Mouse (Mus musculus): ENCODE measurements around the gene Lrrtm3. TPM values are rescaled to one million over a fixed set of nuclear protein-coding genes. Genes with fewer than 3 reads are reported as not detected.

Lrrtm3 gene
- polyA plus RNA-seq, 1 experiment from 2014 or later, result 0.11 TPM

DNA sequence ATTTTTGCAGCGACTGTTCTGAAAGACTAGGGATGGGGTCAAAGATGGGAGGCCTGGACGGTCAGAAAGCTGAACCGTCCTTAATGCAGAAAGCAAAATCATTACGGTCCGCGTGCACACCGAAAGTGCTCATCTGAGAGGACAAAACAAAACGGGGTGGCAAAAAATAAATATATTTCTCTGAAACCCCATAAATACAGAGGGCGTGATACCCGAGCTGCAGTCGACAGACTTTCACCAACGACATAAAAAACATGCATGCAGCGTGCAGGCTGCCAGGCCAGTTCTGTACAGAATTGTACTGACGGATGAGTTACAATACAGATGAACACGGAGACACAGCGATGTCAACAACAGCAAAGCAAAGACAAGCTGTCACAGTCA is 3.9 kb downstream of the Lrrtm3 start:
- Histone ChIP-seq H3K36me3 (ENCODE audit: insufficient read depth, low read length) (no peaks in the 10 kb centered on the region), H3K4me1 (ENCODE audit: insufficient read depth, low read depth, low read length) (no peaks in the 10 kb centered on the region), H3K9ac (replicated peaks; ENCODE audit: low read depth) (no peak overlapping the region), H3K27ac (ENCODE audit: low read length) (no peak overlapping the region), H3K9me3 (ENCODE audit: low read length) (no peaks in the 10 kb centered on the region), H3K4me3 (ENCODE audit: low read depth, low read length) (no peak overlapping the region), H3K27me3 (replicated peaks; ENCODE audit: insufficient read depth, low read length) (0 out of 2 replicates have a peak, but pooled peaks cover 4% of the 10 kb centered on the region), H3K4me2 (replicated peaks; ENCODE audit: low read depth, low read length) (no peak overlapping the region)
- no peak for TF ChIP-seq CTCF (IDR thresholded peaks at IDR 0.05)
- no peak for TF ChIP-seq EP300 (IDR thresholded peaks at IDR 0.05)
- WGBS, result 60% methylated on average over 16 of the region's 16 CpGs
- no peak for DNase-seq (ENCODE audit: low spot score)
- no peak for ATAC-seq

DNA sequence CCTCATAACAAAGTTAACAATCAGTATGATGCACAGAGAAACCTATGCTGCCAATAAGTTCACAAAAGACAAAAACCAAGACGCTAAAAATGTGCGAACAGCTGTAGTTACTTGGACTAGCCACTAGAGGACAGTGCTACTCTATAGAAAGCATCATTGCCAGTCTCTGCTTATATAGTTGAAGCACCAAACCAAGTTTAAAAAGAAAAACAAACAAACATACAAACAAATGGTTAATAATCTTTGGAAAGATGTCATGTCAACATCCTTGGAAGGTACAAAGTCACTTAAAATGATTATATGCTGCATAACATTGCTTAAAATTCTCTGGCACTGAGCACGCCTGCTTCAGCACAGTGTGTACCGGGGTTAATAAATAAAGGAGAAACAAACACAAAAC is 5.6 kb downstream of the Lrrtm3 start:
- no peak overlapping the region for H3K27ac ChIP-seq (ENCODE audit: low read length)
- no peaks in the 10 kb centered on the region for H3K4me1 ChIP-seq (ENCODE audit: insufficient read depth, low read depth, low read length)
- peak; percentile 64 for DNase-seq (ENCODE audit: low spot score)
- peak; percentile 99 for TF ChIP-seq CTCF (IDR thresholded peaks at IDR 0.05)
- TF ChIP-seq EP300 (IDR thresholded peaks at IDR 0.05), result no peak
- no peaks in the 10 kb centered on the region for H3K9me3 ChIP-seq (ENCODE audit: low read length)
- 33% methylated on average over 4 of the region's 4 CpGs for WGBS
- no peak for ATAC-seq
- H3K4me2 ChIP-seq (replicated peaks; ENCODE audit: low read depth, low read length), result no peak overlapping the region
- H3K27me3 ChIP-seq (replicated peaks; ENCODE audit: insufficient read depth, low read length), result 0 out of 2 replicates have a peak, but pooled peaks cover 4% of the 10 kb centered on the region
- no peaks in the 10 kb centered on the region for H3K36me3 ChIP-seq (ENCODE audit: insufficient read depth, low read length)
- no peak overlapping the region for H3K9ac ChIP-seq (replicated peaks; ENCODE audit: low read depth)
- no peak overlapping the region for H3K4me3 ChIP-seq (ENCODE audit: low read depth, low read length)

DNA sequence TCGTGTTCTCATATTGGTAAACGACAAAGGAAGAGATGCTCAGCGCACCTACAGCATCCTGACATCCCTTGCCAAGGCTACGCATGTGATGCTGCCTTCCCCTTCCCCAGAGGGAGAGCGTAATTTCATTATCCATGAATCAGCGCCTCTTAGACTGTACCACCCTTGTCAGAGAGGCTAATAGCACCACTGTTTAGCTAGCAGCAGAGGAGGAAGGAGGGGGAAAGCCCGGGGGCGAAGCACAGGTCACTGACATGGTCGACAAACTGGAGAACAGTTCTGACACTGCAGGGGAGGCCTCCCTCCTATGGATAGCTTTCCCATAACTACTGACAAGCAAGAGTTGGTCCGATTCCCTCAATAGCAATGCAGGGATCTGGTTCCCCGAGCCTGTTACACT is 6.3 kb downstream of the Lrrtm3 start:
- Histone ChIP-seq H3K4me1 (ENCODE audit: insufficient read depth, low read depth, low read length) (no peaks in the 10 kb centered on the region), H3K27me3 (replicated peaks; ENCODE audit: insufficient read depth, low read length) (0 out of 2 replicates have a peak, but pooled peaks cover under 1% of the 10 kb centered on the region), H3K9me3 (ENCODE audit: low read length) (no peaks in the 10 kb centered on the region), H3K36me3 (ENCODE audit: insufficient read depth, low read length) (no peaks in the 10 kb centered on the region), H3K9ac (replicated peaks; ENCODE audit: low read depth) (no peak overlapping the region), H3K4me2 (replicated peaks; ENCODE audit: low read depth, low read length) (no peak overlapping the region), H3K27ac (ENCODE audit: low read length) (no peak overlapping the region), H3K4me3 (ENCODE audit: low read depth, low read length) (no peak overlapping the region)
- WGBS, result 54% methylated on average over 11 of the region's 11 CpGs
- no peak for DNase-seq (ENCODE audit: low spot score)
- no peak for TF ChIP-seq EP300 (IDR thresholded peaks at IDR 0.05)
- no peak for ATAC-seq

DNA sequence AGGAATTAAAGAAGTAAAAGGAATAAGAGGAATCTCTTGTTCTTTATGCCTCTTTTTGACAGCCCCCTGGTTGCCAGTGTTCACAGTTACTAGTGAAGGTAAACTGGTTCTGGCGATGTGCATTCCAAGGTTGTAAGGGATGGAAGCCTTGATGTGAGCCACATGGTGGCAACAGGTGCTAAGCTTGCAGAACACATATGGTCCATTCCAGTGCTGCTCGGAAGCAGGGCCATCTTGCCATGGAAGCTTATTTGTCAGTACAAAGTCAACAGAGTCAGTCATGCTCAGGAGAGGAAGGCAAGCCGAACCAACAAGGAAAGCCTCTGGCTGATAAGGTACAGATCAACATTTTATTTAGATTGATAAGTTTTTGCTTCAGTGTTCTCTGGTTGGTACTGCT is 7.7 kb downstream of the Lrrtm3 start:
- no peaks in the 10 kb centered on the region for H3K9me3 ChIP-seq (ENCODE audit: low read length)
- H3K4me3 ChIP-seq (ENCODE audit: low read depth, low read length), result no peak overlapping the region
- no peak for DNase-seq (ENCODE audit: low spot score)
- TF ChIP-seq EP300 (IDR thresholded peaks at IDR 0.05), result no peak
- TF ChIP-seq CTCF (IDR thresholded peaks at IDR 0.05), result no peak
- no peak for ATAC-seq
- WGBS, result 59% methylated on average over 3 of the region's 3 CpGs
- no peaks in the 10 kb centered on the region for H3K36me3 ChIP-seq (ENCODE audit: insufficient read depth, low read length)
- H3K27me3 ChIP-seq (replicated peaks; ENCODE audit: insufficient read depth, low read length), result no peaks in the 10 kb centered on the region
- H3K27ac ChIP-seq (ENCODE audit: low read length), result no peak overlapping the region
- no peaks in the 10 kb centered on the region for H3K4me1 ChIP-seq (ENCODE audit: insufficient read depth, low read depth, low read length)
- H3K4me2 ChIP-seq (replicated peaks; ENCODE audit: low read depth, low read length), result no peak overlapping the region
- H3K9ac ChIP-seq (replicated peaks; ENCODE audit: low read depth), result no peak overlapping the region

- Histone ChIP-seq H3K27me3 (replicated peaks; ENCODE audit: insufficient read depth, low read length) (no peaks in the 10 kb centered on the region), H3K4me3 (ENCODE audit: low read depth, low read length) (no peak overlapping the region), H3K27ac (ENCODE audit: low read length) (no peak overlapping the region), H3K4me1 (ENCODE audit: insufficient read depth, low read depth, low read length) (no peaks in the 10 kb centered on the region; the same call in 1 of the 2 replicates), H3K9me3 (ENCODE audit: low read length) (no peaks in the 10 kb centered on the region), H3K9ac (replicated peaks; ENCODE audit: low read depth) (no peak overlapping the region), H3K36me3 (ENCODE audit: insufficient read depth, low read length) (no peaks in the 10 kb centered on the region), H3K4me2 (replicated peaks; ENCODE audit: low read depth, low read length) (peak overlapping the region; percentile 33)
- DNase-seq (ENCODE audit: low spot score) (peak; percentile 62), ATAC-seq (peak; percentile 77)
- 28% methylated on average over 10 of the region's 10 CpGs for WGBS
- peak; percentile 55 for TF ChIP-seq EP300 (IDR thresholded peaks at IDR 0.05)
- TF ChIP-seq CTCF (IDR thresholded peaks at IDR 0.05), result no peak
Measured at GRCm38 (mm10) chr10:64076410-64077052, 13.5 kb downstream of the Lrrtm3 start.

GRCm38 (mm10) chr10:64075944-64076343 is 14.1 kb downstream of the Lrrtm3 start:
- no peak overlapping the region for H3K27ac ChIP-seq (ENCODE audit: low read length)
- peak; percentile 59; the same call in 1 of the 2 replicates for ATAC-seq
- no peak overlapping the region for H3K4me3 ChIP-seq (ENCODE audit: low read depth, low read length)
- H3K9ac ChIP-seq (replicated peaks; ENCODE audit: low read depth), result no peak overlapping the region
- no peaks in the 10 kb centered on the region for H3K27me3 ChIP-seq (replicated peaks; ENCODE audit: insufficient read depth, low read length)
- H3K4me2 ChIP-seq (replicated peaks; ENCODE audit: low read depth, low read length), result peak overlapping the region; percentile 33; the same call in 1 of the 2 replicates
- H3K36me3 ChIP-seq (ENCODE audit: insufficient read depth, low read length), result no peaks in the 10 kb centered on the region
- no peak for TF ChIP-seq CTCF (IDR thresholded peaks at IDR 0.05)
- TF ChIP-seq EP300 (IDR thresholded peaks at IDR 0.05), result no peak
- no peaks in the 10 kb centered on the region for H3K9me3 ChIP-seq (ENCODE audit: low read length)
- 28% methylated on average over 5 of the region's 5 CpGs for WGBS
- peak; percentile 26 for DNase-seq (ENCODE audit: low spot score)
- no peaks in the 10 kb centered on the region; the same call in 1 of the 2 replicates for H3K4me1 ChIP-seq (ENCODE audit: insufficient read depth, low read depth, low read length)
